Mouse (Mus musculus): ENCODE data around the gene Trem2. TPM values are rescaled to one million over a fixed set of nuclear protein-coding genes. Genes with fewer than 3 reads are reported as not detected.
"Not testable (repeated sequence)": the region's sequence is repeated elsewhere in the genome, so short reads cannot be mapped to it uniquely, and the experiment has no call there.

The Trem2 gene
- total RNA-seq, 2 experiments from 2014 or later: 10.5 to 13.0 TPM

DNA sequence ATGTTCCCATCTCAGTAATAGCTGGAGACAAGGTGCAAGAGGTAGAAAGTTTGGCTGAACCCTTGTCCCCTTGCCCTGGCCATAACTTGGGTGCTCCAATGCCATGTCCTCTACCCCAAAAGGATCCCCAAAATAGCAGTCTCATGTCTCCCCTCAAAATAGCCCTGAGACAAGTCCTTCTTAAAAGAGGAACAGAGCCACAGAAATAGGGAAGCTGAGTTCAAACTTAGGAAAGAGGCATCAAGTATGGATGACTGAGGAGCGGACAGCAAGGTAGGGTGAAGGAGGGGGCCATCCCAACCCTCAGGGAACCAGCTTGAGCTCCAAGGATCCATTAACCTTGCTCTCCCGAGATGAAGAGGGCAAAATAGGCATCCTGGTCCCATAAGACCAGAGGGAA is 1.1 kb downstream of the Trem2 start:
- DNase-seq (ENCODE audit: extremely low spot score in 1 of 2, low spot score in 1 of 2): no peak

DNA sequence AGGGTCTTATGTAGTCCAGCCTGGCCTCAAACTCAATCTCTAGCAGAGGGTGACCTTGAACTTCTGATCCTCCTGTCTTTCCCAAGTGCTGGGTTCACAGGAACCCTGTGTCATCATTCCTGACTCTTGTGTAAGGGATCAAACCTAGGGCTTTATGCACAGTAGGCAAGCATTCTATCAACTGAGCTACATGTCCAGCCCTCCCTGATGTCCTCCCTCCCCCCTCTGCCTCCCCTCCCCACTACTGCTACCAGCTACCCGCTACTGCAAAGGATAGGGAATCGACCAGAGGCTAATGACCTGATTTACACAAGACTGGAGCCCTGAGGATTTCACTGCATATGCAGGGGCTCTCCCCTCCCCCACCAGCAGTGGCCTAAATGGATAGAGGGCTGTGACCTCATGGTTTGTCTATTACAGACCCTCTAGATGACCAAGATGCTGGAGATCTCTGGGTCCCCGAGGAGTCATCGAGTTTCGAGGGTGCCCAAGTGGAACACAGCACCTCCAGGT is 4.5 kb downstream of the Trem2 start:
- no peak for DNase-seq (ENCODE audit: extremely low spot score in 1 of 2, low spot score in 1 of 2)

DNA sequence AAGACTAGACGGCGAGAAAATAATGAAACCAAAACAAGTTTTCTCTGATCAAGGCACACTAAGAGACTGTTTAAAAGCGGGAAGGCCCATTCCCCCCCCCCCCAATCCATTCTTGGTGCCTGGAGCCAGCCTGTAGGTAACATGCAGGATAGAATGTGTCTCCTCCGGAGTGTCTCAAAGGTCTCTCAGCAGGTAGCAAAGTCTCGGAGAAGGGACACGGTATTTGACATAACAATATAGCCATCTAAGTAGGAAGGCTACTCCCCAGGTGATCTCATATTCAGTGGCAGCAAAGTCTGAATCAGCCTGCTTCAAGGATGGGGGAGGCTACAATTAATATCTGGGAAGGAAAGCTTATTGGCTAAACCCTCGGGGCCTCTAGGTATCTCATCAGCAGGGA is 6.8 kb downstream of the Trem2 start:
- not testable (repeated sequence) for DNase-seq (ENCODE audit: extremely low spot score in 1 of 2, low spot score in 1 of 2)

DNA sequence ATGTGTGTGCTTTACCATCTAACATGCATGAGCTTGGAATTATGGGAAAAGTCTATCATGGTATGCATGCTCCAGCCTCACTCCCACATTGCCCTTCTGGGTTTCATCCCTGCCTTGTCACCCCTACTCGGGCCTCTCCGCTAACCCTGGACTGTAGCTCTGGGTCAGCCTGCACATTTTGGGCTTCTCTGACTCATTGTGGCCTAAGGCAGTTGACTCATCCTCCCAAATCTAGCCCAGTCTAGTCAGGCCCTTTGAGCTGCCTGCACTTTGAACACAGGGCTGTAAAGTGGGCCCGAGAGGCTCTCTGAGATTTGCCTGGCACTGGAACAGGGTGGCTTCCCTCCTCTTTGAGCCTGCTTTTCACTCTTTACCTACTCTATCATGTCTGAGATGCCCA is 9.6 kb downstream of the Trem2 start:
- no peak for DNase-seq (ENCODE audit: extremely low spot score in 1 of 2, low spot score in 1 of 2)

DNA sequence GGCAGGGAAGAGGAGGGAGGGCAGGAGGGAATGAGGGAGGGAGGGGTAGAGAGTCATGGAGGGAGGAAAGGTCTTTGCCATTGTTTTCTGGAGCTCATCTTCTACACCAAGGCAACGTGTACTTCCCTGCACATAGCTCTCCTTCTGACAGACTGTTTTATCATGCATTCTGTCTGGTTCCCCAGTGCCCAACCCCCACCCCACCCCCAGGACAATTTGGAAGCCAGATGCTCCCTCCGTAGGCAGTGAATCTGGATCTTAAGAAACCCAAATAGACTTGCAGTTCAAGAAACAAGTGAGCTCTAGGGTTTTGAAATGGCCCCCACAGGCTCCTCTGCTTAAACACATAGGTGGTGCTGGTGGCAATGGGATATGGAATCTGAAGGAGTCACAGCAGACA is 11.7 kb downstream of the Trem2 start:
- no peak for DNase-seq (ENCODE audit: extremely low spot score in 1 of 2, low spot score in 1 of 2)

DNA sequence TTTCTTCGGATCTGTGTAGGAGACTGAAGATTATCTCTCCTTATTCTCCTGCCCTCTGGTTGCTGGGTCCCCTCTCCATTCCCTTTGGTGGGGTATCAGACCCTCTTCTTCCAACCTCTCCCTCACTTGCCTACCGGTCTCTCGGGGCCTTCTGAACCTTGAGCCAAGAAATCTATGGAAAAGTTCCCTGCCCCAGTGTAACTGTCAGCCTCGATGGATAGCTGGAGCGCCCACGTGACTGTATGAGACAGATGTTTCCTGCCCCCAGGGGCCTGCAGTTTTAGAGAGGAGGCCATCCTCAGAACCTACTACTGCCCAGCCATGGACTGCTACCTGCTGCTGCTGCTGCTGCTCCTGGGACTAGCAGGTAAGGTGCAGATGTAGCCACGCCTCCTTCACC is 13.4 kb downstream of the Trem2 start, which contains the start of gene Treml1:
Gene Treml1 (plus strand): TSS at position 301 of the 400 bp plus-strand sequence.
- no peak for DNase-seq (ENCODE audit: extremely low spot score in 1 of 2, low spot score in 1 of 2)

DNA sequence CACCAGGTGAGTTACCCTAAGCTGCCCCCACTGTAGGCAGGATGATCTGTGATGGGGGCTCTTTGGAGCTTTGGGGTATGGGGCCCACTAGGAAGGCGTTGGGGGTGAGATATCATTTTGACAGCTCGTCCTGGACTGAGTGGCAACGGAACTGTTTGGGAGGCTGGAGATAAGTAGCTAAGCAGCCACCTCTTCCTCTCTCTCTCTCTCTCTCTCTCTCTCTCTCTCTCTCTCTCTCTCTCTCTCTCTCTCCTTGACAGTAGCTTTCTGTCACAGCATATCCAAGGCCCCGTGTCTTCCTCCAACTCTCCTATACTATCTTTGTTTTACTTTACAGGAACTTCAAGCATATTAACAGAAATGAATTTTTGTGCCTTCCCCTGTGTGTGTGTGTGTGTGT is 14.3 kb downstream of the Trem2 start:
- DNase-seq (ENCODE audit: extremely low spot score in 1 of 2, low spot score in 1 of 2): no peak

DNA sequence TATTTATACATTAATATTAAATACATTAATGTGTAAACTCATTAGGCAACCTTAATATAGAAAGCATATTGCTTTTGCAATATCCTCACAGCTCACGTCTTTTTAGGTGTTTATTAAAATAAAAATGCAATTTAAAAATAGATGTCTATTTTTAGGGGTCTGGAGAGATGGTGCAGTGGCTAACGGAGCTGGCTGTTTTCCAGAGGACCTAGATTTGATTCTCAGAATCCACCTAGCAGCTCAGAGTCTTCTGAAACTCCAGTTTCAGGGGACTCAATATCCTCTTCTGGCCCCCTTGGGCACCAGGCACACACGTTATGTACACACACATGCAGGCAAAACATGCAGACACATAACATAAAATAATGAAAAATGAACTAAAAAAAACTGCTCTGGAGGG is 16.1 kb downstream of the Trem2 start:
- DNase-seq (ENCODE audit: extremely low spot score in 1 of 2, low spot score in 1 of 2): no peak

DNA sequence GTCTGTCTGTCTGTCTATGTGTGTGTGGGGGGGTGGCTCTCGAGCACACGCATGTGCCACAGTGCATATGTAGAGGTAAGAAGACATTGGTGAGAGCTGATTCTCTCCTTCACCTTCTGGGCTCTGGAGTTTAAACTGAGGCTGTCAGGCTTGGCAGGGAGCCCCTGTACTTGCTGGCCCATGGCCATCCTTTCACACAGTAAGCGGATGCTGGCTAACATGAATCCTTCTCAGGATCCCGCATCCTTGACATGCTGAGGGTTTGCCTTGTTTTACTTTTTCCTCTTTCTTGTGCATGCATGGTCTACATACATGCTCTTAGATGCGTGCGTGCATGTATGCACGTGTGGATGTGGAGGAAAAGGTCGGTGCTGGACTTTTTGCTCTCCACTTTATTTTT is 16.8 kb downstream of the Trem2 start:
- peak; percentile 14 to 46 for DNase-seq (ENCODE audit: extremely low spot score in 1 of 2, low spot score in 1 of 2)

DNA sequence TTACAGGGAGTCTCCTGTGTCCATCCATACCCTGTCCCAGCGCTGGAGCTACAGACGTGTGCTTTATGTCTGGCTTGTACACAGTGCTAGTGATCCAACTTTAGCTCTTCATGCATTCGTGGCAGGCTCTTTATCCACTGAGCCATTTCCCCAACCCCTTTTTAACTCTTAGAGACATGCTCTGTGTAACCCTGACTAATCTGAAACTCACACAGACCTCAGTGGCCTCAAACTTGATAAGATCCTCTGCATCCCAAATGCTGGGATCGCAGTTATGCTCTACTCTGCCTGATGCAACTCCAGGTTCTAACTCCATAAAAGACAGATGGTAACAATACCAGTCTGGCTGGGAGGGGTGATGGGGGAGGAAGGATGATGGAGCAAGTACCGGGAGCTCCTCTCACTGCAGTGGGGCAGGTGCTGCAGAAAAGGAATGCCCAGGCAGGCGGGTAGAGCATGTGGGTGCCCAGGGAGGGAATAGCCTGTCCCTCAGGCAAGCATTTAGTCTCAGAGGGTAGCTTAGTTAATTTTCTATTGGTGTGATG is 17.3 kb downstream of the Trem2 start:
- no peak for DNase-seq (ENCODE audit: extremely low spot score in 1 of 2, low spot score in 1 of 2)

DNA sequence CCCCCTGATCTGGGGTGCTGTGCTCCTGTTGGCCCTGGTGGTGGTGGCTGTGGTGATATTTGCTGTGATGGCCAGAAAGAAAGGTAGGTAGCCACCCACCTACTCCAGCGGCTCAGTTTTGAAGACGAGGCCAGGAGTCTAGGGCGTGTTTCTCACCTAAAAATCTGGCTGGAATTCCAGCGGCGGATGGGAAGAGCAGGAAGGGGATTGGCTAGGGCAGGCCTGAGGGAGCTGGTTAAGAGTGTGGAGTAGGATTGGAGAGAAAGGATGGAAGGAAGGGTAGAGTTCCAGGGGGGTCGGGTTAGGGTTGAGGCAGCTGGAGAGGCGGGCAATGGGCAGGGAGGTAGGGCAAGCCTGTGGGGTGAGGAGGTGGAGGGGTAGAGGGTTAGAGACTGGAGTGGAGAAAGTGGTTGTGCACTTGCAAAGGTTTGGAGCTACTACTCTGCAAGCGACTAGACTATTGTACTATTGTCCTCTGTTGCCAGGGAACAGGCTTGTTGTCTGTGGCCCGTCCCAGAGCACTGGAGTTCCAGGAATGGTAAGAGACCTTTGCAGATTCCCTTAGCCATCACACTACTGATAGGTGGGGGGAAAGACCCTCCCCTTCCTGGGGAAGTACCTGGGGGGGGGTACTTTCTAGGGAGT is 19.4 kb downstream of the Trem2 start:
- no peak for DNase-seq (ENCODE audit: extremely low spot score in 1 of 2, low spot score in 1 of 2)

DNA sequence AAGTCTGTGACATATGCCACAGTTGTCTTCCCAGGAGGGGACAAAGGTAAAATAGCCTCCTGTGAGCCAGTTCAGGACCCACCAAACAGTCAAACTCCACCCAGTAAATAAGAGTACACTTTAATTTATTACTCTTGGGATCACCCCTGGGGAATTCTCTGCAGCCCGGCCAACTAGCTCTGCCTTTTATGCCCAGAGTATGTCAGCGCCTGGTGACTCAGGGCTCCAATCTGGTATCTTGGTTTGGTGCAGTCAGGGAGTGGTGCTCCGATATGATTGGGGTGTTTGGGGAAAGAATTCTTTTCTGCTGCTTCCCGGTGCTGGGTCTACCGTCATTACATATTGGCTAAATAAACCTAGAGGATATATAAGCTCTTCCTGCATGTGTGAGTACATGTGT is 20.6 kb downstream of the Trem2 start:
- no peak for DNase-seq (ENCODE audit: extremely low spot score in 1 of 2, low spot score in 1 of 2)

DNA sequence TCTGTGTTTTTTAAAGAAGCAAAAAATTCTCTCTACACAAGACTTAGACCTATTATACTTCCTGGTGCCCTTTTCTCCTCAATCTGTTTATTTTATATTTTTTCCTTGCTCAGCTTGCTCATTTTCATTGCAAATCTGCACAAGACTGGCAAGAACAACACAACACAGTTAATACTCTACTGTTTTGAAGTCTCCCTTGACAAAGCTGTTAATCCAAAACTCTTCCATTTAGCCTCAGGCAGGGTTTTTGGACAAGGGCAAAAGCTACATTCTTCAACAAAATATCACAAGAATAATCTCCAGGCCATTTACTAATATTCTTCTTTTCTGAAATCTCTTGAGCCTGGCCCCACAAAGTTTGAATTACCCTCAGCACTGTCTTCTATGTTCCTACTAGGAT is 25.4 kb downstream of the Trem2 start:
- DNase-seq (ENCODE audit: extremely low spot score in 1 of 2, low spot score in 1 of 2): no peak

DNA sequence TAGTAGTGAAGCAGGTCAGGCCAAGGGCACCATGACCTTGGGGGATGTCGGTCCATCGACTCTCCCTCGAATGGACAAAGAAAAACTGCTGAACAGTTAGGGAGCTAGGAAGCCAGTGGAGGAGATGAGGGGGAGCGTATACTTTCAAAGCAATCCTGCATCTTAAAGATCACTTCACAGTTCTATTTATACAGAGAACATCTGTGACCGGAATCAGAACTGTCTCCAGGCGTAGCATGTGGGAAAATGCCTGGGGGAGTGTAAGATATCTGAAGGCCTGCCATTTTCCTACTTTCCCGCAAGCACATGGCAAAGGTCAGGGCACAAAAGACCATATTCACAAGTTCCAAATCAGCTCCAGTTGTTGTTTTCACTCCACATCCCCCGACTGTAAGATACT is 26.8 kb downstream of the Trem2 start:
- DNase-seq (ENCODE audit: extremely low spot score in 1 of 2, low spot score in 1 of 2): no peak

DNA sequence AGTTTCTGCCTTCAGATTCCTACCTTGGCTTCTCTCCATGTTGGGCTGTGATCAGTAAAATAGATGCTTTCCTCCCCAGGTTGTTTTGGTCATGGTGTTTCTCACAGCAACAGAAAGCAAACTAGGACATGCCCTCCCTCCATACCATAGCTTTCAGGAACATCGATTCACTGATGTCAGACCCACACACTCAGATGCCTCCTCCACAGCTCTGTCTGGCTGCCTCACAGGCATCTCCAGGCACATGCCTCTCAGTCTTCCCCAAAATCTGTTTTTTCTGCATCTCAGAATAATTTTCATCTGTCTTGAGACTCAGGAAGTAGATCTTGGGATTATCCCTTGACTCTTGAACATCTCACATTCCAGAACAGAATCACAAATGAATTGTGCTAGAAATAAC is 29.9 kb downstream of the Trem2 start:
- DNase-seq (ENCODE audit: extremely low spot score in 1 of 2, low spot score in 1 of 2): no peak

DNA sequence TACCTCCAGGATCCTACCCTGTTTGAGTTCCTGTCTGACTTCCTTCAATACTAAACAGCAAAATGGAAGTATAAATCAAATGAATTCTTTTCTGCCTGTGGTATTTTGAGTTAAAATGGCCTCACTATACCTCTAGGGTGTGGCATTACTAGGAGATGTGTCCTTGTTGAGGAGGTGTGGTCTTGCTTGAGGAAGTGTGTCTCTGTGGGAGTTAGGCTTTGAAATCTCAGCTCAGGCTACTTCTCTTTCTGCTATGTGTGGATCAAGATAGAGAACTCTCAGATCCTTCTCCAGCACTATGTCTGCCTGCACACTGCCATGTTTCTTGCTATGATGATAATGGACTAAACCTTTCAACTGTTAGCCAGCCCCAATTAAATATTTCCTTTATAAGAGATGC is 32.8 kb downstream of the Trem2 start:
- DNase-seq (ENCODE audit: extremely low spot score in 1 of 2, low spot score in 1 of 2): no peak

DNA sequence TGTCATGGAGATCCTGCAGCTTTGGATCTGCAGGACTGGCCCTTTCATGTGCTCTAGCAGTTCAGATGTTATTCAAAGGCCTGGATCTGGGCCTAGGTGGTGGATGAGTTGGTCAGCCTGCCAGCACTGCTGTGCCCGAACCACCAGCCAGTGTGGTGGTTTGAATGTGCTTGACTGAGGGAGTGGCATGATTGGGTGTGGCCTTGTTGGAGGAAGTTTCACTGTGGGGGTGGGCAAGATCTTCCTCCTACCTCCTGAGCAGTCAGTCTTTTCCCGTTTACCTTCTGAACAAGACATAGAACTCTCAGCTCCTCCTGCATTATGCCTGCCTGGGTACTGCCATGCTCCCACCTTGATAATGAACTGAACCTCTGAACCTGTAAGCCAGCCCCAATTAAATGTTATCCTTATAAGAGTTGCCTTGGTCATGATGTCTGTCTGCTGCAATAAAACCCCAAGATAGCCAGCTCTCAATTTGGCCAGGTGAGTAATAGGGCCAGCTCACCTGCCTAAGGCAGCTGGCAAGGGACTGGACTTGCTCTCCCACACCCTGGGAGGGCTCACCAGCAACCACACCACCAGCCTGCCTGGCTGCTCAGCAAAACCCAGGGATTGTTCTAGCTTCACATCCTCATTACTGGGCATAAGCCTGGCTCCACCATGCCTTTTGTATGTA is 39.7 kb downstream of the Trem2 start:
- DNase-seq (ENCODE audit: extremely low spot score in 1 of 2, low spot score in 1 of 2): no peak

DNA sequence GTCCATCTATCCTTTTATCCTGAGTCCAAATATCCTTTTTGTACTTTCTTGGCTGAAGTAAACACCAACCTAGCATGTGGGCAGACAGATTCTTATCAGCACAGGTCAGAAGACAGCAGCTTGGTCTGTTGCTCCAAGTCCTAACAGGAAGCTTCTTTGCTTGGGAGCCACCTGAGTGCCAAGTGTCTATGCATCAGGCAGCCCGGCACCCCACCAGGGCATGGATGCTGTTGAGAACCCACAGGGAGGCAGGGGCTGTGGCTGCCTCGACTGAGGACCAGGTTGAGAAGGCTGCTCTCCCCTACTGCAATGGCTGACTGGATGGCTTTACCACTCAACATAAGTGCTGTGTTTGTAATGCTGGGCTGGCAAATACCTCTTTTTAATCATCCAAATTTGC is 42.5 kb downstream of the Trem2 start:
- DNase-seq (ENCODE audit: extremely low spot score in 1 of 2, low spot score in 1 of 2): no peak

DNA sequence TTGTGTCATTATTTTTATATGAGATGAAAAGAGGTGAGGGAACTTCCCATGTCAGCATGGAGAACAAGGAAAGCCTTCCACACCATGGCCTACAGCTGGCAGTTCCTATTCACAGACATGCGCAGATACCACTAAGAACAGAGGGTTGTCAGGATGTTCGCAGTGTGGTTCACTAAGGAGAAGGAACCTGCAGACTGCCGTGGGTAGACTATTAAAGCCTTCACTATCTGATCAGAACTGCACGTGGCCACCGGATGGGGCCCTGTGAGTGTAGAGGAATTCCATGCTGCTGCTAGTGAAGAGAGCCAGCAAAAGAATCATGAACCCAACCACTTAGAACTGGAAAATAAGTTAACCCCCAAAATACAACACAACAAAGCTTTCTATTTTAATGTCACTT is 43.2 kb downstream of the Trem2 start:
- DNase-seq (ENCODE audit: extremely low spot score in 1 of 2, low spot score in 1 of 2): no peak

DNA sequence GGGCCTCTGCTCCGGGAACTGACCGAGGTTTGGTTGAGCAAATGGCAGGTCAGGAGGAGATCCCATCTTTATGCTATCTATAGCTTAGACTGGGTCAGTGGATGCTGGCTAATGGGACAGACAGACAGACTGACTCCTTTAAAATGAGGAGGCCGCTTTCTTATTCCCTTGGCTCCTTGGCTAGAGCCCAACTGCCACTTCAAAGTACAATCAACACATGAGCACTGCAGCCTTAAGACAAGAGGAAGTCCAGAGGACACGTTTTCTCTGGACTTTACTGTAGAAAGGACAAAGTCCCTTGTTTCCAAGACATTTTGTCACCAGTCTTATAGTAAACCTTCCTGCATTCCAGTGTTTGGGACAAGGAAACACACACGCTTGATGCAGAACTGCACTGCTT is 45.2 kb downstream of the Trem2 start:
- DNase-seq (ENCODE audit: extremely low spot score in 1 of 2, low spot score in 1 of 2): no peak

DNA sequence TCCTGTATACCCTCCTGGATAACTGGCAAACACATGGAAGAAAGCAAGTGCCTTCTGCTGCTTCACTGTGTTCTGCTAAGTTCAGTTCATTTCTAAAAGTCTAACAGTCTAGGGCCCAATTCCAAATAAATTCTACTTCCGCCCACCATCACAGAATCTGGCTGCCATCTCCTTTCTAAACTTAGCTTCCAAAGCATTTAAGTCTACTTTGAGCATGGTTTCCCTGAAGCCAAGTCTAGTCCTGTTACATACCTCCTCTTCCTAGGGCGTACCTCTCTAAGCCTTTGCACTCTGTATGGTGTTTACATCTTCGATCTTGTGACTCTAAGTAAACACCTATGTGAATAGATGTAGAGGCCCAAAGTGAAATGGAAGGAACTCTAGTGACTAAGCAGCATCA is 46.4 kb downstream of the Trem2 start:
- no peak for DNase-seq (ENCODE audit: extremely low spot score in 1 of 2, low spot score in 1 of 2)

DNA sequence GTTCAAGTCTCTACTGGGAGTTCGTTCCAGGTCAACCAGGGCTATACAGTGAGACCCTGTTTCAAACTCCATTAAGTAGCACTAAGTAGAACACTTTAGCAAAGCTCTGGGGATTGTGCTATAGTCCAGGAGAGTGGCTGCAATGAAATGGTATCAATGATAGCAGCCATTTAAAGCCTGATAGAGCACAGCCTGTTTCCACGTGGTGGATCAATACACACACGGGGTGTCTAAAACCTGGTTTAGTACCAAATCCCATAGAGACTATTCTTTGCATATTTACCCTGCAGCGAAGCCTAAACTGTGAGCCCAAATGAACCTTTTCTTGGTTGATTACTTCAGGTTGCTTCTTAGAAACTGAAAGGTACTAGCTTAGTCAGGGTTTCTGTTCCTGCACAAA is 55.5 kb downstream of the Trem2 start:
- DNase-seq (ENCODE audit: extremely low spot score in 1 of 2, low spot score in 1 of 2): no peak

Data from layer of hippocampus, postnatal 25 days (tissue).